Mouse (Mus musculus): ENCODE data around the gene Kcnmb1.

DNA sequence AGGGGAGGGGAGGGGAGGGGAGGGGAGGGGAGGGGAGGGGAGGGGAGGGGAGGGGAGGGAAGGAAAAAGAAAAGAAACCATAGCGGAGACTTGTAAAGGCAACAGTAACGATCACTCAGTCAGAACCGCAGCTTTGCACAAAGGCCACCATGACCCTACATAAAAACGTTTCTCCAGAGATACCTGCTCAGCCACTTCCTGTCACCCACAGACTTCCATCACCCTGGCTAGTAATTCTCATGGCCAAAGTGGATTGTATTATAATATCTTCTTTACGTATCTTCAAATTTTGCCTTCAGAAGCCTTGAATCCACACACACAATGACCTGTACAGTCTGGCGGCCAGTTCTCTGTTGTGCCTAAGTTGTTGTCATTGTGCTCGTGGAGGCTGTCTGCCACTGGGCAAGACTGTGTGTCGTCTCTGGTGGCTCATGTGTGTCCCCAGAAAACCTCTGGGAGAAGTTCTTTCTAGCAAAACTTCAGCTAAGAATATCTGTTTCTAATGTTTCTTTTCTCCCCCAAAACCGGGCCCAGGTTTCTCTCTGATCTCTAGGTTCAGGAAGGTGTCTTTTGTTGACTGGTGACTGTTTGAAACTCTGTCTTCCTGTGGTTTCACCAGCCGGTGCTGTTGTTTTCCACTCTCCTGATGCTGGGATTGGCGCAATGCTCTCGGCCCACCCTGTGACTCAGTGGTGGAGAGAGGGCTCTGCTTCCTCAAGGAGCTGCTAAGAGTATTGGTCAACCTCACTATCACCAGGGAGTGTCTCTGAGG lies 46.7 kb downstream of the Kcnmb1 start:
- TF ChIP-seq CTCF (IDR thresholded peaks at IDR 0.05; ENCODE audit: borderline replicate concordance, extremely low read depth, insufficient read depth, insufficient read length): no peak
- no peak for TF ChIP-seq POLR2A (IDR thresholded peaks at IDR 0.05; ENCODE audit: borderline replicate concordance, extremely low read depth, insufficient read depth, insufficient read length, poor library complexity, severe bottlenecking)

All from brain, embryonic 14.5 days (tissue).